Mouse (Mus musculus) intestine, embryonic 16.5 days (tissue): Measurements from ENCODE around the gene Ankrd13b. TPM values are rescaled to one million over a fixed set of nuclear protein-coding genes. Genes with fewer than 3 reads are reported as not detected.

Experiments used
- ATAC-seq: fragments of 200-750 bp; cut with Nextera tagmentation; 2 replicates; pipeline ENCODE4 v1.8.0; 2017; ENCODE audit warnings: moderate TSS enrichment, moderate library complexity
- H3K27ac ChIP-seq: fragments of 300-500 bp; sonication (generic); 2 replicates; pipeline ENCODE4 v1.5.1; 2014; ENCODE audit warnings: mild to moderate bottlenecking, low read length
- H3K27me3 ChIP-seq: fragments of 300-500 bp; sonication (generic); replicated peaks from 2 replicates; pipeline ENCODE4 v1.6.1; 2014; ENCODE audit warnings: low read length, control low read depth, mixed read lengths; ENCODE audit not compliant: control insufficient read depth, insufficient read depth
- H3K36me3 ChIP-seq: fragments of 300-500 bp; sonication (generic); 2 replicates; pipeline ENCODE4 v1.6.1; 2014; ENCODE audit warnings: low read length, control low read depth; ENCODE audit not compliant: control insufficient read depth, insufficient read depth
- H3K4me1 ChIP-seq: fragments of 300-500 bp; sonication (generic); 2 replicates; pipeline ENCODE4 v1.6.1; 2014; ENCODE audit warnings: low read length, control low read depth, mixed read lengths; ENCODE audit not compliant: control insufficient read depth, insufficient read depth
- H3K4me2 ChIP-seq: fragments of 300-500 bp; sonication (generic); 2 replicates; pipeline ENCODE4 v1.6.1; 2014; ENCODE audit warnings: low read depth, low read length, control low read depth
- H3K4me3 ChIP-seq: fragments of 300-500 bp; sonication (generic); 2 replicates; pipeline ENCODE4 v1.5.1; 2014; ENCODE audit warnings: mild to moderate bottlenecking, low read length
- H3K9ac ChIP-seq: fragments of 300-500 bp; sonication (generic); 2 replicates; pipeline ENCODE4 v1.6.1; 2014; ENCODE audit warnings: low read depth, low read length
- H3K9me3 ChIP-seq: fragments of 300-500 bp; sonication (generic); 2 replicates; pipeline ENCODE4 v1.6.1; 2016; ENCODE audit warnings: low read length, control low read depth; ENCODE audit not compliant: control insufficient read depth
- WGBS: fragments of 180-500 bp; shearing (Covaris S2); extraction: QIAGEN DNeasy Blood & Tissue Kit; methylation state at CpG from one replicate; pipeline ENCODE4 v1.1.7; 2014; 5-methylcytosine and 5-hydroxymethylcytosine counted together
- polyA plus RNA-seq: library from polyadenylated mRNA; unstranded; fragments of >200 nt; fragmentation: Nextera tagmentation; extraction: Ambion mirVana; gene quantifications from 2 replicates; pipeline ENCODE4 v1.2.1, GENCODE M21; 2015

Gene Ankrd13b
- polyA plus RNA-seq, 1 experiment from 2014 or later, result 1.7 TPM

GRCm38 (mm10) chr11:77440081-77440480, 49.4 kb downstream of the Ankrd13b start:
- Histone ChIP-seq H3K4me2 (no peak overlapping the region), H3K27ac (no peak overlapping the region), H3K9ac (no peak overlapping the region), H3K4me1 (no peaks in the 10 kb centered on the region), H3K4me3 (no peak overlapping the region), H3K9me3 (no peaks in the 10 kb centered on the region), H3K27me3 (no peaks in the 10 kb centered on the region), H3K36me3 (no peaks in the 10 kb centered on the region; the same call in 1 of the 2 replicates)
- no peak for ATAC-seq
- WGBS, result 81% methylated on average over 9 of the region's 9 CpGs

DNA sequence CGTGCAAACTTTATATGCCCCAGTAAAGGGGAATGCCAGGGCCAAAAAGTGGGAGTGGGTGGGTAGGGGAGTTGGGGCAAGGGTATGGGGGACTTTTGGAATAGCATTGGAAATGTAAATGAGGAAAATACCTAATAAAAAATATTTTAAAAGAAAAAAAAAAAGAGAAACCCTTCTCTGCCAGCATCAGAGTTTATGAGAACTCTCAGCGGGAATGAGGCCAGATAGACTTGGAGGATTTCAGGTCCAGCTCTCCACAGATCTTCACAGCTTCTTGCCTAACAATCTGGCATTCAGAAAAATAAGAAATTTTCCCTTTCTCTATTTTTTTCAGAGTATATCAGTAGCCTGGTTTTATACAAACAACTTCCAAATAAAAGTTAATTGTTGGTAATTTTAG, 52.5 kb downstream of the Ankrd13b start:
- ATAC-seq, result no peak
- Histone ChIP-seq H3K27ac (no peak overlapping the region), H3K4me1 (no peaks in the 10 kb centered on the region), H3K4me3 (no peak overlapping the region), H3K4me2 (no peak overlapping the region), H3K9me3 (no peaks in the 10 kb centered on the region), H3K27me3 (no peaks in the 10 kb centered on the region), H3K9ac (no peak overlapping the region), H3K36me3 (no peaks in the 10 kb centered on the region)
- WGBS, result 92% methylated on average over 2 of the region's 2 CpGs

DNA sequence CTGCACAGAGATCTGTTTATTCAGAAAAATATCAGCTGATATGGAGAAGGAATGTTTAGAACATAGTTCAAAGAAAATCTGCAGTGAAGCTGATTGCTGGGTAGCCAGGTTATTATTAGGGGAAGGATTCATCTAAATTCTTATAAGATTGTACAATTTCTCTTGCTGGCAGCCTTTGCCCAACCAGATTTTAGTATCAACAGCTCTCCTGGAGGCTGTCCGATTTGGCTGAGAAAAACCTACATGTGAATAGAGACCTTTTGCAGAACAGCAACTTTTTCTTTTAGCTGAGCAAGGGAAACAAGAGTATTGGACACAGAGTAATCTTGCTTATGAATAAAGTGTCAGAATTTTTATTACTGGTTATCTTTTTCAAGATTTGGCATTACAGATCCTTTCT, 61.0 kb downstream of the Ankrd13b start:
- Histone ChIP-seq H3K4me2 (no peak overlapping the region), H3K4me3 (no peak overlapping the region), H3K4me1 (no peaks in the 10 kb centered on the region), H3K9me3 (no peaks in the 10 kb centered on the region), H3K36me3 (no peaks in the 10 kb centered on the region; the same call in 1 of the 2 replicates), H3K27ac (no peak overlapping the region), H3K9ac (no peak overlapping the region), H3K27me3 (no peaks in the 10 kb centered on the region)
- WGBS, result 76% methylated on average over 1 of the region's 1 CpGs
- no peak for ATAC-seq

- H3K4me3 ChIP-seq, result no peak overlapping the region
- no peaks in the 10 kb centered on the region for H3K9me3 ChIP-seq
- no peaks in the 10 kb centered on the region for H3K4me1 ChIP-seq
- H3K9ac ChIP-seq, result no peak overlapping the region
- 72% methylated on average over 4 of the region's 4 CpGs for WGBS
- H3K36me3 ChIP-seq, result peaks cover 3% of the 10 kb centered on the region; the same call in 1 of the 2 replicates
- H3K27ac ChIP-seq, result no peak overlapping the region
- ATAC-seq, result peak; percentile 56
- H3K4me2 ChIP-seq, result no peak overlapping the region
- no peaks in the 10 kb centered on the region for H3K27me3 ChIP-seq
Measured at GRCm38 (mm10) chr11:77423175-77423859, 66.2 kb downstream of the Ankrd13b start.

Other genes starting within 250 kb of the Ankrd13b start
- gene Coro6, start 27.3 kb downstream of the Ankrd13b start, polyA plus RNA-seq, result not detected in 2 replicates
- gene Git1, start 3.9 kb upstream of the Ankrd13b start, polyA plus RNA-seq, result 12.2 and 12.8 TPM in 2 replicates
- gene Abhd15, start 25.4 kb upstream of the Ankrd13b start, polyA plus RNA-seq, result 4.0 and 4.7 TPM in 2 replicates
- 24.1 and 24.3 TPM in 2 replicates for gene Trp53i13, start 26.3 kb upstream of the Ankrd13b start, polyA plus RNA-seq
- gene Gm10392, start 29.5 kb upstream of the Ankrd13b start, polyA plus RNA-seq, result 0.10 and 0.12 TPM in 2 replicates
- 9.2 and 9.8 TPM in 2 replicates for gene Taok1, start 118.1 kb upstream of the Ankrd13b start, polyA plus RNA-seq
- gene Nufip2, start 196.5 kb upstream of the Ankrd13b start, polyA plus RNA-seq, result 3.8 and 4.0 TPM in 2 replicates
- not detected in 2 replicates for gene Cryba1, start 235.6 kb upstream of the Ankrd13b start, polyA plus RNA-seq